Mouse (Mus musculus): ENCODE measurements at regions not wholly inside any gene's neighbourhood (a gene's known extent, or its start where the extent isn't known, plus 50 kb on each side); places are given as distances from the start of the nearest gene placed in this dataset.

- WGBS, result 91% methylated on average over 1 of the region's 1 CpGs
- H3K27me3 ChIP-seq (ENCODE audit: control insufficient read depth, insufficient read depth, low read length), result no peaks in the 10 kb centered on the region
- no peaks in the 10 kb centered on the region for H3K4me1 ChIP-seq (ENCODE audit: control insufficient read depth, insufficient read depth, insufficient read length)
- no peak overlapping the region for H3K27ac ChIP-seq (ENCODE audit: insufficient read depth, low read length)
- H3K4me3 ChIP-seq (ENCODE audit: extremely low read depth, insufficient read depth, insufficient read length), result no peak overlapping the region
- H3K36me3 ChIP-seq (ENCODE audit: control insufficient read depth, insufficient read depth, low read length), result no peaks in the 10 kb centered on the region
- no peak for DNase-seq (ENCODE audit: low read depth in 1 of 2, low spot score in 2 of 2)
- no peak for TF ChIP-seq POLR2A (IDR thresholded peaks at IDR 0.05; ENCODE audit: low read depth, low read length)
- no peak for TF ChIP-seq CTCF (IDR thresholded peaks at IDR 0.05; ENCODE audit: extremely low read depth, insufficient read depth, insufficient read length, insufficient replicate concordance)
Measured at GRCm38 (mm10) chr1:194452480-194452879, 165.5 kb upstream of the Plxna2 start.

DNA sequence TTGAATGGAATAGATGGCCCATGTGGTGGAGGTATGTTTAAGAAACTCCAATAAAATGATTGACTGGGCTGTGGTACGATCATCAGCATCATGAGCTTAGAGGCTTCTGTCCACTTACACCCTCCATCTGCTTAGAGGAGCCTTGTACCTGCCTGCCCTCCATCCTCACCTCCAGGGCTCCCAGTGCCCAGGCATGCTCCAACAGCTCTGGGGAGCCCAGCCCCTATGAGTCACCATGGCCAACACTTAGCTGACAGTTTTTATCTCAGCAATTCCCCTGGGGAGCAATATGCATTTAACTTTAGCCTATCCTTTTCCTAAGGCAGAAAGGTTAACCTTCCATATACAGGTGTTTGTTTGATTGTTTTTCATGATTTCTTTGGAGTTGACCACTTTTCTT, 174.3 kb upstream of the Plxna2 start:
- H3K36me3 ChIP-seq (ENCODE audit: control insufficient read depth, insufficient read depth, low read length), result no peaks in the 10 kb centered on the region
- H3K4me1 ChIP-seq (ENCODE audit: control insufficient read depth, insufficient read depth, insufficient read length), result no peaks in the 10 kb centered on the region
- 79% methylated on average over 1 of the region's 1 CpGs for WGBS
- H3K27me3 ChIP-seq (ENCODE audit: control insufficient read depth, insufficient read depth, low read length), result no peaks in the 10 kb centered on the region
- H3K27ac ChIP-seq (ENCODE audit: insufficient read depth, low read length), result no peak overlapping the region
- no peak overlapping the region for H3K4me3 ChIP-seq (ENCODE audit: extremely low read depth, insufficient read depth, insufficient read length)
- TF ChIP-seq POLR2A (IDR thresholded peaks at IDR 0.05; ENCODE audit: low read depth, low read length) (no peak), CTCF (IDR thresholded peaks at IDR 0.05; ENCODE audit: extremely low read depth, insufficient read depth, insufficient read length, insufficient replicate concordance) (no peak)
- no peak for DNase-seq (ENCODE audit: low read depth in 1 of 2, low spot score in 2 of 2)

- Histone ChIP-seq H3K4me1 (ENCODE audit: control insufficient read depth, insufficient read depth, insufficient read length) (no peaks in the 10 kb centered on the region), H3K27ac (ENCODE audit: insufficient read depth, low read length) (no peak overlapping the region), H3K27me3 (ENCODE audit: control insufficient read depth, insufficient read depth, low read length) (no peaks in the 10 kb centered on the region), H3K4me3 (ENCODE audit: extremely low read depth, insufficient read depth, insufficient read length) (no peak overlapping the region), H3K36me3 (ENCODE audit: control insufficient read depth, insufficient read depth, low read length) (no peaks in the 10 kb centered on the region)
- 73% methylated on average over 5 of the region's 5 CpGs for WGBS
- TF ChIP-seq CTCF (IDR thresholded peaks at IDR 0.05; ENCODE audit: extremely low read depth, insufficient read depth, insufficient read length, insufficient replicate concordance) (no peak), POLR2A (IDR thresholded peaks at IDR 0.05; ENCODE audit: low read depth, low read length) (no peak)
- no peak for DNase-seq (ENCODE audit: low read depth in 1 of 2, low spot score in 2 of 2)
Measured at GRCm38 (mm10) chr1:194437301-194437700, 180.7 kb upstream of the Plxna2 start.

DNA sequence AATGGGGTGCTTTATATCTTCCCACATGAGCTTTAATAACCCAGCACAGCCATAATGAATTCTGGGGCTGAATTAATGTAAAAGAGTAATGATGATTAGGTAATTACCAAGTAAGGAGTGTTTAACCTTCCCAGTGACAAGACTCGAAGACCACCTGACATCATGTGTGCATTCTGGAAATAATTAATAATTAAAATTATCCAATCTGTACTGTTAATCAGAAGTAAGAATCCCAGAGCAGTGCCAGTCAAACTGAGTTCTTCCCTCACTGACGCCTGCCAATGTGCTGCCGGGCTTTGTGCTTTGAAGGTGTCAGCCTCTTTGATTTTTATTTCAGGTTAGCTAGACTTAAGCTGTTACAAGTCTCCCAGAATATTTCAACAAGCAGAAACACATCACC, 183.0 kb upstream of the Plxna2 start:
- no peak for TF ChIP-seq POLR2A (IDR thresholded peaks at IDR 0.05; ENCODE audit: low read depth, low read length)
- 91% methylated on average over 3 of the region's 3 CpGs for WGBS
- no peaks in the 10 kb centered on the region for H3K27me3 ChIP-seq (ENCODE audit: control insufficient read depth, insufficient read depth, low read length)

GRCm38 (mm10) chr1:194428586-194428985, 189.4 kb upstream of the Plxna2 start:
- no peak overlapping the region for H3K27ac ChIP-seq (ENCODE audit: insufficient read depth, low read length)
- no peaks in the 10 kb centered on the region for H3K27me3 ChIP-seq (ENCODE audit: control insufficient read depth, insufficient read depth, low read length)
- H3K4me3 ChIP-seq (ENCODE audit: extremely low read depth, insufficient read depth, insufficient read length), result no peak overlapping the region
- TF ChIP-seq POLR2A (IDR thresholded peaks at IDR 0.05; ENCODE audit: low read depth, low read length) (no peak), CTCF (IDR thresholded peaks at IDR 0.05; ENCODE audit: extremely low read depth, insufficient read depth, insufficient read length, insufficient replicate concordance) (no peak)
- no peaks in the 10 kb centered on the region for H3K36me3 ChIP-seq (ENCODE audit: control insufficient read depth, insufficient read depth, low read length)
- WGBS, result 57% methylated on average over 3 of the region's 3 CpGs
- no peaks in the 10 kb centered on the region for H3K4me1 ChIP-seq (ENCODE audit: control insufficient read depth, insufficient read depth, insufficient read length)
- no peak for DNase-seq (ENCODE audit: low read depth in 1 of 2, low spot score in 2 of 2)

More for the DNA sequence above, 183.0 kb upstream of the Plxna2 start:
- no peak for DNase-seq (ENCODE audit: low read depth in 1 of 2, low spot score in 2 of 2)
- H3K4me1 ChIP-seq (ENCODE audit: control insufficient read depth, insufficient read depth, insufficient read length), result no peaks in the 10 kb centered on the region
- H3K27ac ChIP-seq (ENCODE audit: insufficient read depth, low read length), result no peak overlapping the region
- H3K36me3 ChIP-seq (ENCODE audit: control insufficient read depth, insufficient read depth, low read length), result no peaks in the 10 kb centered on the region
- H3K4me3 ChIP-seq (ENCODE audit: extremely low read depth, insufficient read depth, insufficient read length), result no peak overlapping the region

GRCm38 (mm10) chr1:194426293-194426692, 191.7 kb upstream of the Plxna2 start:
- Histone ChIP-seq H3K36me3 (ENCODE audit: control insufficient read depth, insufficient read depth, low read length) (no peaks in the 10 kb centered on the region), H3K27ac (ENCODE audit: insufficient read depth, low read length) (no peak overlapping the region), H3K4me1 (ENCODE audit: control insufficient read depth, insufficient read depth, insufficient read length) (no peaks in the 10 kb centered on the region), H3K4me3 (ENCODE audit: extremely low read depth, insufficient read depth, insufficient read length) (no peak overlapping the region), H3K27me3 (ENCODE audit: control insufficient read depth, insufficient read depth, low read length) (no peaks in the 10 kb centered on the region)
- no peak for DNase-seq (ENCODE audit: low read depth in 1 of 2, low spot score in 2 of 2)
- WGBS, result 84% methylated on average over 6 of the region's 6 CpGs
- TF ChIP-seq CTCF (IDR thresholded peaks at IDR 0.05; ENCODE audit: extremely low read depth, insufficient read depth, insufficient read length, insufficient replicate concordance), result no peak
- no peak for TF ChIP-seq POLR2A (IDR thresholded peaks at IDR 0.05; ENCODE audit: low read depth, low read length)

- no peak for DNase-seq (ENCODE audit: low read depth in 1 of 2, low spot score in 2 of 2)
- TF ChIP-seq CTCF (IDR thresholded peaks at IDR 0.05; ENCODE audit: extremely low read depth, insufficient read depth, insufficient read length, insufficient replicate concordance), result no peak
- no peak for TF ChIP-seq POLR2A (IDR thresholded peaks at IDR 0.05; ENCODE audit: low read depth, low read length)
- whole genome bisulfite sequencing, result 75% methylated on average over 2 of the region's 2 CpGs
- Histone ChIP-seq H3K4me3 (ENCODE audit: extremely low read depth, insufficient read depth, insufficient read length) (no peak overlapping the region), H3K27ac (ENCODE audit: insufficient read depth, low read length) (no peak overlapping the region), H3K36me3 (ENCODE audit: control insufficient read depth, insufficient read depth, low read length) (no peaks in the 10 kb centered on the region), H3K27me3 (ENCODE audit: control insufficient read depth, insufficient read depth, low read length) (no peaks in the 10 kb centered on the region), H3K4me1 (ENCODE audit: control insufficient read depth, insufficient read depth, insufficient read length) (no peaks in the 10 kb centered on the region)
Measured at GRCm38 (mm10) chr1:194424201-194424600, 193.8 kb upstream of the Plxna2 start.
